Mouse (Mus musculus) splenic B cell, adult 2 months (primary cell): ENCODE measurements around the gene 1700028P14Rik.

Source experiments
- DNase-seq: peaks from one replicate; pipeline ENCODE4 v3.0.0-alpha.2; 2011; ENCODE audit warnings: low read depth, low spot score
- H3K27me3 ChIP-seq: 2 replicates; pipeline ENCODE4 v1.6.1; 2012; ENCODE audit warnings: mild to moderate bottlenecking, low read length, moderate library complexity, mixed read lengths; ENCODE audit not compliant: control insufficient read depth, poor library complexity, insufficient read depth, severe bottlenecking
- H3K36me3 ChIP-seq: 2 replicates; pipeline ENCODE4 v1.6.1; 2012; ENCODE audit warnings: mild to moderate bottlenecking, low read length, moderate library complexity, mixed read lengths; ENCODE audit not compliant: control insufficient read depth, poor library complexity, insufficient read depth, severe bottlenecking

1700028P14Rik gene

DNA sequence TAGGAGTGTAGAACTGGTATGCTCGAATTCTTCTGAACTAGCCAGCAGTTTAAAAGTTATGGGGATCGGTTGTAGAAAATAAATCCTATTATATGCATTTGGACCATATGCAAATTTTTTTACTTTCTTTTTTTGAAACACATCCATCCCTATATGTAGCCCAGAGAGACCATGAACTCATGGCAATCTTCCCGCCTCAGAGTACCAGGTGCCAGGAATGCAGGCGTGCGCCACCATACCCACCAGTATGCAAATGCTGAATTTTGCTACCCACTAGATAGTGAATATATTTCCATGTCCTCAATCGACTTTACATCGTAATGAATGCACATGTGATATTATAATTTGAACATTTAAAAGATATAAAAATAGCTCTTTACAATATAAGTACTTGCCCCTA, 5.3 kb downstream of the 1700028P14Rik start:
- no peak for DNase-seq
- no peaks in the 10 kb centered on the region for H3K27me3 ChIP-seq

DNA sequence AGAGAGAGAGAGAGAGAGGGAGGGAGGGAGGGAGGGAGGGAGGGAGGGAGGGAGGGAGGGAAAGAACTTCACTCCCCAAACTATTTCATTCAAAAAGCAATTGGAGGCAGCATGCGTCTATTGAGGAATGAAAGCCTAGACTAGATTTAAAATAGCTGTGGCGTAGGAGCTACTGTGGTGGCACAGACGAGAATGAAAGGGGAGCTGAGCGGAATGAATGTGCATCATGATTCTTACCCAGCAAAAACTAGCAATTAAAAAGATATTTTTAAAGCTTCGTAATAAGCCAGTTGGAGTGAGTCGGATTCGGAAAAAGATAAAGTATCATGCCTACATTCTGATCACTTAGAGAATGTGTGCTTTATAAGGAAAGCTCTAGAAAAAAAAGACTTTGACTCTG, 7.3 kb downstream of the 1700028P14Rik start:
- Histone ChIP-seq H3K36me3 (no peaks in the 10 kb centered on the region), H3K27me3 (no peaks in the 10 kb centered on the region)
- DNase-seq: no peak

More for the DNA sequence above, 5.3 kb downstream of the 1700028P14Rik start:
- H3K36me3 ChIP-seq: no peaks in the 10 kb centered on the region

DNA sequence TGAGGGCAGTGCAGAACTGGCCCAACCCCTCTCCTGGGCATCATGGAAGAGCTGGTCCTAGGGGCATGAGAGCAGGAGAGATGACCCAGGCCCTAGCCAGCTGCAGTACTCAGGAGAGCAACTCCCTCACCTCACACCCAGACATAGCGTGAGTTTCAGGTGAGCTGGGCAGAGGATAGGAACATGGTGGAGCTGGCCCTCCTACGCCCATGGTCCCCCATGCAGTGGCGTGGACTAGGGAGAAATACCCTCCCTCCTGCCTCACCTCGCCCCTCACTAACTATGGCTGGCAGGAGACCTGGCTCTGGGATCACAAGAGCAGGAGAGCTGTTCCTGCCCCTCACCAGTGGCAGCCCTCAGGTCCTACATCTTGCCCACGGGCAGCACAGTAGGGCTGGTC, 8.8 kb downstream of the 1700028P14Rik start:
- DNase-seq: no peak
- no peaks in the 10 kb centered on the region for H3K27me3 ChIP-seq
- no peaks in the 10 kb centered on the region for H3K36me3 ChIP-seq

DNA sequence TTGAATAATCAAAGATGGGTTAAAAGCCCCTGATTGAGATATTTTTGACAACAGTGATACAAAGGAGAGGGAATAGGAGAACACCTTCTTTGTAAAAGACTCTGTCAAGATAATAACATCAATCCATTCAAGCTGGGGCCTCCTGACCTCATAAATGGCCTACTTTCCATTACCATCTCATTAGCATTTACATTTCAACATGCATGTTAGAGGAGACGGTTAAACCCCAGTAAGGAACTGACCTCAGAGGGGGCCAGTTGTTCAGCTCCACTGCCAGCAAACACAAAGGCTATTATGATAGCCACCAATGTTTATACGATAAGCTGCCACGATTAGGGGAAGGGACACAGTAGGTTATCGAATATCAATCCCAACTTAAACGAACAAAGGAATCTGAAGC, 15.8 kb downstream of the 1700028P14Rik start:
- DNase-seq: no peak
- Histone ChIP-seq H3K36me3 (no peaks in the 10 kb centered on the region), H3K27me3 (no peaks in the 10 kb centered on the region)

DNA sequence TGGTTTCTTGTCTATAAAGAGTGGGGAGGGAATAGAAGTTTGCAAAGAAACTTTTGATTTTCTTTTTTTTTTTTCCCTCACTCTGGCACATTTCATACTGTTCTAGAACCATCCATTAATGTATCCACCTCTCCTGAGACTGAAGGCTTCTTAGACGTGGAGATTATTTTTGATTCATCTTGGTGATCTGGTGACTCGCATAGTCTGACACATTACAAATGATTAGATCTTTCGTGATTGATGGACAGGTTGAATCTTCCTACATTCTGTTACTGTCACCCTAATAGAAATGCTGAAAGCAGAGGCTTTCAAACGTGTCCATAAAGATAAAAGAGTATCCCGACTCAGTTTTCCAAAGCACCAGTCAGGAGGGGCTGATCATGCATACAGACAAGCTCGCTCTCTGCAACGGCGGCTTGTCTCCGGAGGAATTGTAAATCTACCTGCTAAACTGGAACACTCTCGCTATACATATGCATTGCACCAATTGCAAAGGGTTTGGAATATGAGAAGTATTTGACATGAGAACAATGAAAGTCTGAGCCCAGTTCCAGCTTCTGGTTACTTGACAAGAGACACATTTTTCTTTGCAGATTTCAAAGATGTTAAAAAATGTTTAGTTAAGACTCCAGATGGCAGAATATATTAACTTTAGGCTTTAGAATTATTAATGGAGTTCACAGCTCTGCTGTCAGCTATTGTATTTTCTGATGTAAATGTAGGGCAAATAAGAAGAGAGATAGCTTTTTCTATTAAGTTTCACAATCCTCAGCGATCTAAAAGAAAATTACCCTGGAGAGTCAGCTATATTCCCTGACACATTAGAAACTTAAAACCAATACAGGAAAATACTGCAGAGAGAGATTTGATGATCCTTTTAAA, 20.8 kb downstream of the 1700028P14Rik start:
- DNase-seq: no peak
- no peaks in the 10 kb centered on the region for H3K36me3 ChIP-seq
- no peaks in the 10 kb centered on the region for H3K27me3 ChIP-seq

DNA sequence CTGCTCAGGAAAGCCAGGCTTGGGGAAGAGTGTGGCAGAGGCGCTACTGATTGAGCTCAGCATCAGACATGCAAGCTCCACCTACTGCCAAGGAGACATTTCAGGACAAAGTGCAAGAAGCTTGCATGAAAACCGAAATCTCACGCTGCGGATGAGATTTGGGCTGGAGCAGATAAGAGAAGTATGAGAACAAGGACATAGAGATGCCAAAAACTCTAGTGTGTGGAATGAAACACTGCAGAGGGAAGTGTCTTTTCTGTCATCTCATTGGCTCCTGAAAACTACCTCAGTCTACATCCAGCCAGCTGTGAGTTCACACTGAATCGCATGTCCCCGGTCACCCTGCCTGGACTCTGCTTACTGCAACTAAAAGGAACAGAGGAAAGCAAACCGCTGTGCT, 38.3 kb downstream of the 1700028P14Rik start:
- no peak for DNase-seq
- Histone ChIP-seq H3K27me3 (no peaks in the 10 kb centered on the region), H3K36me3 (no peaks in the 10 kb centered on the region)

DNA sequence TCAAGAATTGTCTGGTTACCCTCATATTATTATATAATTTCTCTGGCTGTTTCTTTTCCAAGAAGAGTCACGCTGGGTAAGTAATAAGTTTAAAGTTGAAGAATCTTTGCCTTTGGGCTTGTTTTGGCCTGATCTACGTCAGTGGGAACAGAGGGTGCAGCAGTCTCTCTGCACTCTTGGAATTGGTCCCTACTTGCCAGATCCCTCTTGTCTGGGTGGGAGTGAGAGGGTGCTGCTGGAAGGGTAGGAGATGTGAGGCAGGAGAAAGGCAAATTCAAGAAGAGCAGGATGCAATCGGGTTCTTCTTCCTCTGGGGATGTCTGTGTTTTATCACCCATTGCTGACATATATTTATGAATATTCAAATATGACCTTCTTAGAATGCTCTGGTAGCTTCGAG, 42.9 kb downstream of the 1700028P14Rik start:
- no peak for DNase-seq
- H3K27me3 ChIP-seq: no peaks in the 10 kb centered on the region

DNA sequence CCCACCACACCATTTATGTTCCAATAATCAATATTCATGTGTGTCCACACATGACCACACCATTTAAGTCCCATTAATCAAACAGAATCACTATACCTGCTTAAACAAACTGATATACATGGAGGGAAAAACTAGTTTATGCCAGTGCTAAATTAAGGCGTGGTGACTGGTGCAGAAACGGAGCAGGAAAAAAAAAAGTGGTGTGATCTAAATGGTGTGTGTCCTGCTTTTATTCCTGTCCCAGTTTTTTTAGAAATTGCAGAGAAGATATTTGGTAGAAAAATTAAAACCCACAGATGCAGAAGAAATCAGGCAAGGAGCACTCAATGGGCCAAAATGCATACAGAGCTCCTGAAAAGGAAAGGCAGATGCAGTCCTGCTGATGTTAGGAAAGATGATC, 44.7 kb downstream of the 1700028P14Rik start:
- Histone ChIP-seq H3K27me3 (no peaks in the 10 kb centered on the region), H3K36me3 (no peaks in the 10 kb centered on the region)
- DNase-seq: no peak

More for the DNA sequence above, 42.9 kb downstream of the 1700028P14Rik start:
- H3K36me3 ChIP-seq: no peaks in the 10 kb centered on the region

DNA sequence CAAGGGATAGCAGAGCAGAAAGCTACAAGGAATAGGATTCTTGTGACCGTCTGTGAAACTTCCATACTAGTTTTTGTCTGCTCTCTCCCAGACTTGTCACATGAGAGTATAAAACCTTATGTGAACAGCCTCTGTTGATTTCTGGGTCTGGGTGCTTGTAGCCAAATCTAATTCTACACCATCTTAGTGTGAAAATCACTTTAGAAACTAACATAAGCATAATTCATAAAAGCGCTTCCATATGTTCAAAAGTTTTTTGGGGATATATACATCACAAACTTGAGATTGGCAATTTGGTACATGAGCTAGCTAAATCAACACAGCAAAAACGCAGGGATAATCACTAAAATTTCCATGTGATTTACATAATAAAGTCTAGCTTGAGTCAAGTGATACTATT, 57.7 kb downstream of the 1700028P14Rik start:
- Histone ChIP-seq H3K36me3 (no peaks in the 10 kb centered on the region), H3K27me3 (no peaks in the 10 kb centered on the region)
- no peak for DNase-seq

DNA sequence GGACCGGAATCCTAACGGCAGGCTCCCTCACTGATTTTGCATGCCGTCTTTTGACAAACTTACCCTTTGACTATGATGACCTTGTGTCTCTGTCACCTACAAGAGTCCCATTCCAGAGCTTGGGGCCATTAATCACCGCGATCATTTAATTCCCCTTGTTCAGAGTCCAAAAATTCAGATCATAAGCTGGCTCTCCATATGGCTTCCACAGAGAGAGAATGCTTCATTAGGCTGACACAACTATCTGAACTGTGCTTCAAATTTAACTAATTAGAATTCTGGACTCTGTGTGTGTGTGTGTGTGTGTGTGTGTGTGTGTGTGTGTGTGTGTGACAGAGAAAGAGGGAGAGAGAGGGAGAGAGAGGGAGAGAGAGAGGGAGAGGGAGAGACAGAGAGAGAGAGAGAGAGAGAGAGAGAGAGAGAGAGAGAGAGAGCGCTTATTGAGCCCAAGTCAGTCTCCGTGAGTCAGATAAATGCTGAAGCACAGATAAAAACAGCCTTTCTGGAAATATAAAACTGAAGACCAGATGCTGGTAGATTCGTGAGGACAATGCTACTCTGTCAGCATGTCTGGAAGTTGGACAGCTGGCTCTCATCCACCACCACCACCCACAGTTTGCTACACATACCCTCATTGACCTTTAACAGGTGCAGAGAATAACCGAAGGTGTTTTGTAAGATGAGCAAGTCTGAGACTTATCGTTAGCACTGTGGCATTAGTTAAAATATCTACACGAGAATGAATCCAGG, 73.8 kb downstream of the 1700028P14Rik start:
- DNase-seq: no peak
- H3K36me3 ChIP-seq: no peaks in the 10 kb centered on the region
- H3K27me3 ChIP-seq: no peaks in the 10 kb centered on the region

DNA sequence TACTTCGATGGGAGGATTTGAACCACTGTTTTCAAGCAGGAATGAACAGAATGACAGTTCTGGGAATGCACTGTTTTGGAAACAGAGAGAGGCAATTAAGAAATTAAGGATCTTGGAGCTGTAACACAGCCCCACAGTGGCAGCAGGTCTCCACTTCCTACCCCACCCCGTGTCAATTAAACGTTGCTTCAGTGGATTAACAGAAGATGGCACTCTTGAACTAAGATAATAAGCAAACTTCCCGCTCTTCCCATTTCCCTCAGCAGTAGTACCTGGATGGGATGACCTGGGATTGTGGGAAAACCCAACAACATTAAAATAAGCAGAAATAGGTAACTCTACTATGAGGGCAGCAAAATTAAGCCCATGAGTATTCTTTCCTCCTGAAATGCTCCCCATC, 75.9 kb downstream of the 1700028P14Rik start:
- DNase-seq: no peak
- H3K36me3 ChIP-seq: no peaks in the 10 kb centered on the region
- H3K27me3 ChIP-seq: no peaks in the 10 kb centered on the region

DNA sequence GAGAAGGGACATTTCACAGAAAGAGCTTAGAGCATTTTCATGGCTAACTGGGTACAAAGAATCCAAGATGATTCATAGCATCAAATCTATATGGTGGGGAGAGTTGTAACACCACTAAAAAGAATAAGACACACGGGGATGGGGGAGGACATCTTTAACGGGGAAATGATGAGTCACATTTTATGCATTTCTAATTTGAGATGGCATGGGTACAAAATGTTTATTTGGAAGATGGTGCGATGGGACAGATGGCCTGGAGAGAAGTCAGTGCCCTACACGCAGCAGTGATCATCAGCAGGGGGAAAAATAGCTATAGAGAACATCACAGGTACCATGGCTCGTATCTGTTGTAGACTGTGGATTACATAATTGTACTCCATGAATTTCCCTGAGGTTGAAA, 88.9 kb downstream of the 1700028P14Rik start:
- Histone ChIP-seq H3K27me3 (no peaks in the 10 kb centered on the region), H3K36me3 (no peaks in the 10 kb centered on the region)
- no peak for DNase-seq

DNA sequence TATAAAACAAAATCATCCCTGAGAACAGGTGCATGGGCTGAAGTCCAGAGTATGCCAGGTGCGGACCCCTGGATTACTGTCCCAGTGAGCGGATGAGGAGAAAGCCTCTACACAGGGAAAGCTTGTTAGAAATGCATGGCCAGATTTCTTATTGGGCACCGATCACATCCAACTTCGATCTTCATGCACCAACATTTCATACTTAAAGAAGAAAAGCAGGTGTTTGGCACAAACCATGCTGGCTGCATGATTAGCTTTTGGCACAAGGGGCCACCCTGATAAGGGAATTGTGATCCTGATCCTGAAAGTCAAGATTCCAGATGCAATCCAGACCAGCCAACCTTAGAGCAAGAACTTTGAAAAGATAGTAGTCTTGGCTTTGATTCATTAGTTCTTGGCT, 90.0 kb downstream of the 1700028P14Rik start:
- Histone ChIP-seq H3K27me3 (no peaks in the 10 kb centered on the region), H3K36me3 (no peaks in the 10 kb centered on the region)
- no peak for DNase-seq

DNA sequence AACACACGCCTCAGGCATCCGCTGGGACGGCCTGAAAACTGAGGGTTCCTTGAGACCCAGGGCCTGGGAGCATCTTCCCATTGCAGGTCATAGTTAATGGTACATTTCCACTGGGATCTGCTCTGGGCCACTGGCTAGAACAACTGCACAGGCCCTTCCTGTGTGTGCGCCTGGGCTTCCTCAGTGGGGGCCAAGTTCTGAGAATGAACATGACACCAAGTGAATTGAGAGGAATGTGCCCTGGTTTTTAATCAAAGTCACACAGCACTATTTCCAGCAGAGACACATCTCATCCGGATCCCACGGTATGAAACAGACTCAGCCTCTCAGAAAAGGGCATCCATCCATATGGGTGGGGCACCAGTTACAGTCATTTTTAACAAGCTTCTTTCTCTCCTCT, 90.6 kb downstream of the 1700028P14Rik start:
- H3K36me3 ChIP-seq: no peaks in the 10 kb centered on the region
- DNase-seq: no peak
- no peaks in the 10 kb centered on the region for H3K27me3 ChIP-seq

DNA sequence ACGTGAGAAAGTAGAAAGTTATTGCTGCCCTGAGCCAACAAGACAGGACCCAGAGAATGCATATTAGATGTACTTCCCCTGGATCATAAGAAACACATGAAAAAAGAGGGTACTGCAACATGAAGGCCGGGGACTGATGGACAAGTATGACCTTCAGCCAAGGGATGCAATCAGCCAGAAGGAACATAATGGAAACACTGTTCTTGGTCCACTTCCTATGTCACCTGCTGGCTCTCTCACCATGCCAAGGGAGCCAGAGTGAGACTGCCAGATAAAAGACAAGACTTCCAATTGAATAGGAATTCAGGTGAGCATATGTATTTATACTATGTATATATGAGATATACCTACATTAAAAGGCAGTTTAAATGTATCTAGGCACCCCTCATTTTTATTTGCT, 99.2 kb downstream of the 1700028P14Rik start:
- Histone ChIP-seq H3K36me3 (no peaks in the 10 kb centered on the region), H3K27me3 (no peaks in the 10 kb centered on the region)
- DNase-seq: no peak
